Mouse (Mus musculus) heart, postnatal 25 days (tissue): Measurements from ENCODE around the gene Anapc11. TPM values are rescaled to one million over a fixed set of nuclear protein-coding genes. Genes with fewer than 3 reads are reported as not detected.

Experiments used
- DNase-seq: peaks from one replicate; pipeline ENCODE4 v3.0.0; 2022; ENCODE audit warnings: low spot score
- intact Hi-C: fragments of 180-260 bp; cut with DNase I; formaldehyde crosslinking; loops from one replicate; pipeline ENCODE4 v1.15.1; 2025
- total RNA-seq, 2 experiments: library from RNA; stranded (reverse); gene quantifications; 2 replicates each; pipeline ENCODE4 v1.2.3; 2021

Gene Anapc11
- total RNA-seq, 2 experiments from 2014 or later = 82.6 to 90.3 TPM

DNA sequence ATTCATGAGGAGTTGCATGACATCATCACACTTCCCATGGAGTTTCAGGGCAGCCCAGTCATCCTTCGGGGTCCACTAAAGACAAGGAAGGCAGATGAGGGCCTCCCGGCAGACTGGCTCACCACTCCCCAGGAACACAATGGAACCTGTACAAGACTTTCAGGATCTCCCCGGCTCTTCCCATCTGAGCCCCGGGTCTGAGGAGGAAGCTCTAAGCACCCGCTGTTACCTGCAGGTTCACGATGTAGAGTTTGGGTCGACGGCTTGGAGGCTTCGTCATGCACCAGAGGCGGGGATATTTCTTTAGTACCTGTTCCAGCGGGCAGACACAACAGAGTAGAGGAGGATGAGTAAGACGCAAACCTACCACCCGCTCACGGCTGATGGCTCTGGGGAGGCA lies 22.0 kb downstream of the Anapc11 start:
- intact Hi-C loops = no loop called here
- no peak for DNase-seq

DNA sequence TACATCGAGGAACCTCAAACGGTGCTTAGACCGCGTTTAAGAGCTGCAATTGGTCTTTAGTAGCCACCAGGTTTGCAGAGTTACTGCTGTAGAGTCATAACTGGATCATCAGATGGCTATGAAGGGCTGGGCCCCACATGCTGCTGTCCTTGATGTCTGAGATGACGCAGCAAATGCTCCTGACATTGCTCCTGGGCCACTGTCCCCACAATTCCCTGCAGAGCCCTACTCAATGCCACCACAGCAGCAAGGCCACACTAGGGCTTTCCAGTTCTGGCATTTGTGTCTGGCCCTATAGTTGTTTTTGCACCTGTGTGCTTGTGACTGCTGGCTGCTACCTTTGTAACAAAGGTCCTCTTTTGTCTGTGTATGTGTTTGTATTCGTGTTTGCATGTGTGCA lies 24.6 kb downstream of the Anapc11 start:
- no peak for DNase-seq
- intact Hi-C loops = no loop called here

DNA sequence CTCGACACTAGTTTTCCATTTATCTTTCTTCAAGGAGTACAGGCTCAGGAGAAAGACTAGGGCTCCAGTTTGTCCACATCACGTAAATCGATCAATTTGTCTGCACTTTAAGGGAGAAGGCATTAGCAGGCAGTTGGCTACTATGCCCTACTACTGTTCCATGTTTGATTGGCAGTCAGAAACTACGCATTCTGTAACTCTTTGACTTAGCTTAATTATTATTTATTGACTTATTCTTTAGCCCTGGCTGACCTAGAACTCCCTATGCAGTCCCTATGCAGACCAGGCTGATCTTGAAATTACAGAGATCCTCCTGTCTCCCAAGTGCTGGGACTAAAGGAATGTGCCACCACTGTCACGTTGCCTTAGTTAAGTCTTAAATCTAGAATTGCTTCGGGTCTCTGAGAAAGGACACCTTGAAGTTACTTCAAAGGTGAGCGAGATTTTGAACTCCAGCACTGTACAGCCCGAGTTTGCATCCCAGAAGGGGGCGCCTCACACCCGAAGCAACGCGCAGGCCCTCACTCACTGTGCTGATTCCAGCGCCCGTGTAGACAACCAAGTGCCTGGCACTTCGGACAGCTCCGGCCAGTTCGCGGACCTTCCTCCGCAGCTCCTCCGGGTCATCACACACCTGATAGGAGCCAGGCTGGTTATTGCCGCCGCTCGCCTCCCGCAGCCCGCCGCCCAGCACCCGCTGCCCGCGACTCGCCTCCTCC lies 25.9 kb downstream of the Anapc11 start:
- DNase-seq = no peak
- intact Hi-C loops = loop anchor here (2.0 kb wide), 1 partner anchor 89 kb away; the partner anchor contains the start of genes Cenpx and Lrrc45

DNA sequence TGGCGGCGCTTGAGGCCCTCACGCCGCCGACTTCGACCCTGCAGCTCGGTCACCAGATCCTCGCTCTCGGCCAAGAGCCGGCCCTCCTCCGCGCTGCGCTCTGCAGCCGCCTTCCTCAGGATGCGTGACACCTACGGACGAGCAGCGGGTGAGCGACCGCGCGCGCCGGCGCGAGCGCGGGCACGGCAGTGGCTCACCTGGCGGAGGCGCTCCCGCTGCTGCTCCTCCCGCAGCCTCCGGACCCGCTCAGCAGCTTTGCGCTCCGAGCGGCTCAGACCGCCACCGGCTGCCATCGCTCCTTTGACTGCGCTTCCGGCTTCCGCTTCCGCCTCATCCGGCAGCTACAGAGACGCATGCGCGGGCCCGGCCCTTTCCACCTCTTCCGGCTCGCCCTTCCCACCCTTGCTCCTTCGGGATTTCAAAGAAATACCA lies 26.5 kb downstream of the Anapc11 start:
- intact Hi-C loops = loop anchor here (2.0 to 5.0 kb wide), 2 partner anchors 48 to 88 kb away; partner anchors contain the start of genes Aspscr1, Cenpx and Lrrc45
- DNase-seq = peak; percentile 74

DNA sequence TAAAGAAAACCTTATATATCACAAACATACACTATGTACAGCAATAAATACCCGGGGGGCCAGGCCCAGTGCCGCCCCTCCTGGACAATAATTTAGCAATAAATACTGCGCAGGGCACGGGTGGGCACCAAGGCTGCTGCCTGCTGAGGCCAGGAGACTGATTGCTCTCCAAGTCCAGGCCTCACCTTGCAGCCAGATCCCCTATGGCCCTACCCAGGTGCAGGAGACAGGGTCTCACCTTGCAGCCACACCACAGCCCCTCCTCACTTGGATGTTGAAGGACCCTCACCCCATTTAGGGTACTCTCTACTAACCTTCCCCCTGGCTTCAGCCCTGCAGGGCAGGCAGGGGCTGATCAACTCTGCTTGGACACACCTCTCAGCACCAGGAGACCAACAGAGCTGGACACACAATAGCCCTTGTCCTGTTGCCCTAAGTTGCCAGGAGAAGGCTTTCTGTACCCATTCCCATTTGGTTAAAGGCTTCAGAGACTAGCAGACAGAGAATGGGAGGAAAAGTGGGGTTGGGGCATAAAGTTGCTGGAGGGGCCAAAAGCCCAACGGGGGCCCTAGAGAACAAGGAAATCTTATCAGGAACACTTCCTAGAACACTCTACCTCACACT lies 27.0 kb downstream of the Anapc11 start, which contains the start of gene Sirt7:
Gene Sirt7 (minus strand): TSS at position 89 of the 624 bp plus-strand sequence.
- intact Hi-C loops = loop anchor here (2.0 to 5.0 kb wide), 2 partner anchors 47 to 88 kb away; partner anchors contain the start of genes Aspscr1, Cenpx and Lrrc45
- no peak for DNase-seq

DNA sequence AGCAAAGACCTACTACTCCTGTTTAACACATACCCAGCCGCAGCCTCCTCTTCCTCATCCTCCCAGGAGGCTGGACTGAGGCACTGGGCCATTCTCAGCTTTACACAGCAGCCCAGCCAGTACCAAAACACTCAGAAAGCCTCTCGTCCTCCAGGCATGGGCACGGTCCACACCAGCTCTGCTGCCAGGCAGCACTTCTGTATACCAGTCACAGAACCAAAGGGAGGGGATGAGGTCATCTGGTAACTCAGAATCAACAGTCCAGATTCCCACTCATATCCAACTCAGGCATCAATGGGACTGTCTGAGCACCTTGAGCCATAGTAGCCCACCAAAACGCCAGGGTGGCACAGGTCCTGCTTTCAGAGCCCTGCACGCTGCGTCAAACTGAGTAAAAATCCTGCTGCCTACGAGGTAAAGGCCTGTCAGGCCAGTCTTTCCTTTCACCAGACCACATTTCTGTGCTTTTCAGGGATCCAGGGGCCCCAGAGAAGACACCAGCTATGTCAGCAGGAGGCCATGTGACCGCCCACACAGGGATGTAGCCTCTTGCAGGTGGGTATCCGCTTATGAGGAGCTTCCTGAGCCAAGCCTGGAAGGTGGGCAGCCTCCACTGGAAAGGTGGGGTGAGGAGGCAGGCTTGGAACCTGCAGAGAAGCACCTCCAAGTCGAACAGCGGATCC lies 28.7 kb downstream of the Anapc11 start:
- intact Hi-C loops = loop anchor here (5.0 kb wide), 1 partner anchor 45 kb away; the partner anchor contains the start of gene Aspscr1
- no peak for DNase-seq

DNA sequence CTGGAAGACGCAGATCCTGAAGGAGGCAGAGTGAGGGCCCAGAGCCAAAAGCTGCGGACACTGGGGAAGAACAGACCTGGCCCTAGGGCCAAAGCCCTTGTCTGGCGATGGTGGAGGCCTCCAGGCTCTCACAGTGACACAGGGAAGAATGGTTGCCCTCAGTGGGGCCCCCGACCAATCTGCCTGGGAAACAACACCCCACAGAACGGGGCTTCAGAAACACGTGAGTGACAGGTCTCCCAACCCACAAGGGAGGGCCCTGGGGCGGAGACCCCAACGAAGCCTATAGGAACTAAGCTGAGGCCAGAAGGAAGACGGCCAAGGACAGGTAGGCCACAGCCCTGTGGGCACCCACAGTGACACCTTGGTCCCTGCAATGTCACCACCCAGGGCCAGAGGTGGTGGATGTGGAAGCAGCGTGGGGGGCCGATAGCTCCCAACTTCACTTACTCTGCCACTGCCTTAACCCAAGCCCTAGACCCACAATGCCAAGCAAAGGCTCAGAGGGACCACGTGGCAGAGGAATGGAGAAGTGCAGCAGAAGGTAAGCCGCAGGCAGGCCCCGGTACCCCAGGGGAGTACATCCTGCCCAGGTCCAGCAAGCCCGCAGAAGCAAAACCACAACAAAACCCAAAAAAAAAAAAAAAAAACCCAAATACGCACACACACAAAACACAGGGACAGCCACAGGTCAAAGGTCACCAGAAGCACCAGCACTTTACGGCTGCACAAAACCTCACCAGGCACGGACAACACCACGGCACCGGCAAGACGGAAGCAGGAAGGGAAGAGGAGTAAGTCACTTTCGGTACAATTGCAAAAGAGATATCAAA lies 29.5 kb downstream of the Anapc11 start:
- DNase-seq = no peak
- intact Hi-C loops = loop anchor here (5.0 kb wide), 1 partner anchor 45 kb away; the partner anchor contains the start of gene Aspscr1

DNA sequence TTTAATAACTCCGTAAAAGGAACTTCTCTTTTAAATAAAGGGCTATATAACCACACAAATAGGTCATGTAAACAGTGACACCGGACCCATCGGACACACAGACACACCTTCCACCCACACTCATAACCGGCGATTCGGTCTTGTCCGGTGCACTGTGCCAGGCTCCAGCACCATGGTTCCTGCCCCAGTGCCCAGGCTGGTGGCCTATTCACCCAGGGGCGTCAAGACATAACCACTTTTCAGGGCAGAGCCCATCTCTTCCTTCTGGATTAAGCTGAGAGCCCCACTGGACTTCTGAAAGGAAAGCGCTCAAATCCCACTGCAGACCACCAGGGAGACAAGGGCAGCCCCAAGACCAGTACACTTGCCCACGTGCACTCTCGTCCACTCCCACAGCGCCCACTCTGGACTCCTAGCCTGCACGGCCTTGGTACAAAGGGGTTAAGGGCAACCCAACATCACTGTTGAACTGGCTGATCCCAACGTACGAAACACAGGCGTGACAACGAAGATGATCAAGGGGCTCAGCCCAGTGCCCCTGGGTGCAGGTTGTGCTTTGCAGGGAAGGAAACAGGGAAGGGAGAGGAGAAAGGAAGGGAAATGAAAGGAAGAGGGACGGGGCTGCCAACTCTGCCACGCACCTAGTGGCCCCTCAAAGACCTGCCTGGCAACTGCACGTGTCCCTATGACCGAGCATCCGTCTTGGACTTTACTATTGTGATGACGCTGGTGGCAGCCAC lies 30.6 kb downstream of the Anapc11 start:
- no peak for DNase-seq
- intact Hi-C loops = loop anchor here (5.0 kb wide), 1 partner anchor 44 kb away; the partner anchor contains the start of gene Aspscr1

DNA sequence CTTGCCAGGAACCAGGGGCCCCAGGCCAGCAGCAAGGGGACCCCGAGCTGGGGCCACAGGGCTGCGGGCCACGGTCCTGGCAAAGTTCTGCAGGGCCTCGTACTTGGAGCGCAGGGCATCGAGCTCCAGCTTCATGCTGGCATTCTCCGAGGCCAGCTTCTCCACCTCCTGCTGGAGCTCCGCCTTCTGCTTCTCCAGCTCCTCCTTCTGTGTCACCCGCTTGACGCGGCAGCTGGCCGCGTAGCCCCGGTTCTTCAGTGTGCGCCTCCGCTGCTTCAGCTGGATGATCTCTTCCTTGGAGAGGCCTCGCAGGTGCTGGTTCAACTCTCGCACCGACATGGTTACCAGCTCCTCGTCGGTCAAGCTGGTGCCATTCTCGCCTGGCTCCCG lies 31.1 kb downstream of the Anapc11 start:
- no peak for DNase-seq
- intact Hi-C loops = loop anchor here (5.0 kb wide), 1 partner anchor 43 kb away; the partner anchor contains the start of gene Aspscr1

DNA sequence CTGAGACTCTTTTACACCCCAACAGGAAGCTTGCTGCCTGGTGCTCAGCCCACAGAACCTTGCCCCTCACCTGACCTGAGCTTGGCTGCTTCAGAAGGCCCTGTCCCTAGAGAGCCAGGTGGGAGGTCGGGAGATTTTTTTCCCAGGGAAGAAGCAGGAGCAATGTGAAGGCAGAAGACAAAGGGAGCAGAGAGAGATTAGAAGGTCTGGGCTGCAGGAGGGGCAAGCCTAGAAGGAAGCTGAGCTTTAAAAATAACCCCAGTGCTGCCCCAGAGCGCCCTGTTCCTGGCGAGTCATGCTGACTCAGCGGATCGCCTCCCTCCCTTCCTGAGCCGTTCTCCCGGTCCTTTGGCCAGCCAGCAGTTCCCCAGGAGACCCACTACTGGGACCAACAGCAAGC lies 31.7 kb downstream of the Anapc11 start:
- intact Hi-C loops = loop anchor here (5.0 kb wide), 1 partner anchor 42 kb away; the partner anchor contains the start of gene Aspscr1
- no peak for DNase-seq

DNA sequence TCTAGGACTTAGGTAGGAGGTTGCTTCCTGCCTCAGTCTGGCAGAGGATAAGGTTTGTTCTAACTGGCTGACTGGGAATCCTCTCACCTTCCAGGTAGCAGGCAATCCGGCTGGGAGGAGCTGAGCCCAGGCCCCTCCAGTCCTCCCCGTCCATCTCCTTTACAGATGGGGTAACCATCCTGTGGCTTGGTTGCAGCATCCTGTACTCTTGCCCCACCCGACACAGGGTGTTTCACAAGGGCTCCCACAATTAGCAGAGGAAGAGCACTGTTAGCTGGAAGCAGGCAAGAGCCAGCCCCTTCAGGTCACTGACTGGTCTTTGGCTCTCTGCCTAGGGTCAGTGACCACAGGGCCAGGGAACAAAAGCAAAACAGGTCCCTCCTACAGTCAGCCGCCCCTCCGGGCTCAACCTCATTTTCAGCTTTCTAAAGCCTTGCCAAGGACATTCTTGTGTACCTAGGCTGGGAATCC lies 32.2 kb downstream of the Anapc11 start:
- DNase-seq = no peak
- intact Hi-C loops = no loop called here

DNA sequence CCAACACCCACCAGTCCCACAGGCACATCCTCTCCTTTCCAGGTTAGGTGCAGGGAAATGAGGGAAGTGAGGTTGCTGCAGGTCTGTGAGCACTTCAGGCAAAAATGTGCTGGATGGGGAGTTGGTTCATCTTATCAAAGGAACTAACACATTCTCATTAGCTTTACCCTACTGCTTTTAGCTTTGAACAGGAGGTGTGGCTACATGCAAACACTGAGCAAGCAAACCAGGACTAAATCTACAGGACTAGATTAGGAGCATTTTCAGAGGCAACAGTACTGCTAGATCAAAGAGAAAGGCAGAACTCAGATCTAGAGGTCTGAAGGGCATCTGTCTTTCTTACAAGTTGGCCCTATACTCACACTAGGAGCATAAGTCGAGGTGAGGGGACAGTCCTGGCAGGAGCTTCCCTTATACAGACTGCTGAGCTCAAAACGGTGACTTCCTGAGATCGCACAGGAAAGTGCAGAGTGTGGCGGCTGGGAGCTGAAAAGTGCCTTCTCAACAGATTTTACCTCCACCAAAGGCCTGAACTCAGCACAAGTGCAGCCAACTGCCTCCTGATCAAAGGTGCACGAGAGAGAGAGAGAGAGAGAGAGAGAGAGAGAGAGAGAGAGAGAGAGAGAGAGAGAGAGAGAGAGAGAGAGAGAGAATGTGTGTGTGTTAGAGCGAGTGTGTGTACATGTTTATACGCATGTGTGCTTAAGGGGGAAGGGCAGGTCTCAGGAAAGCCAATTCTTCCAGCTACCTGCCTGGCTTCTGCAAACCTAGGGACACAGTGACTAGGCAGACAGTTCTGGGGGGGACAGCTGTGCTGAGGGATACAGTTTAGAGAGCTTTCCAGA lies 32.9 kb downstream of the Anapc11 start:
- DNase-seq = no peak
- intact Hi-C loops = no loop called here

DNA sequence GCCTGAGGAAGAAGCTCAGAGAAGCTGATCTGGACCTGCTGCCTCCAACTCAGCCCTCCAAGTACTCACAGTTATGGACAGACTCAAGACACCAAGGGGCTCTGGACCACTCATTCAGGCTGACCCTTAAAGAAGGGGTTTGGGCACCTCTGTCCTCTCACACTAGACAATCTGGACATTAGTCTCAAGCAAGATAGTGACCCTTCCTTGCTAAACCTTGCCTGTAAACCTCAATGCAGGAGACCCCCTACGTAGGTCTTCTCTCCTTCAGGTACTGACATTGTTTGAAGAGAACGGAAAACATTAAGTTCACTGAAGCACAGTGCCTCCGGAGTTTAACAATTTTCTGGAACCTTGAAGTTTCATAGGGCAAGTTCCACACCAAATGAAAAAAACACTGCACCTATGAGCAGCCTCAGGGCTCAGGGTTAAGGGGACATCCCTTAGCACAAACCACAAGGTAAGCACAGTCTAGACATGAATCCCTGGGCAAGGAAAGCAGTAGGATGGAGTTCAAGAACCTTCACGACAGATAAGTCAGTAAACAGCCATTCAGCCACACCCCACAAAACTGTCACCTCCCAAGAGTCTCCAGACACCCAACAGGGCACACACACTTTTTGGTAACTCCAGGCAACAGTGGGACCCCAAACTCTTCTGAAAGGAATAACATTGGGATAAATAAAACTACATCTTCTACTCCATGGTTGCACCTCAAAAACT lies 33.7 kb downstream of the Anapc11 start:
- intact Hi-C loops = no loop called here

DNA sequence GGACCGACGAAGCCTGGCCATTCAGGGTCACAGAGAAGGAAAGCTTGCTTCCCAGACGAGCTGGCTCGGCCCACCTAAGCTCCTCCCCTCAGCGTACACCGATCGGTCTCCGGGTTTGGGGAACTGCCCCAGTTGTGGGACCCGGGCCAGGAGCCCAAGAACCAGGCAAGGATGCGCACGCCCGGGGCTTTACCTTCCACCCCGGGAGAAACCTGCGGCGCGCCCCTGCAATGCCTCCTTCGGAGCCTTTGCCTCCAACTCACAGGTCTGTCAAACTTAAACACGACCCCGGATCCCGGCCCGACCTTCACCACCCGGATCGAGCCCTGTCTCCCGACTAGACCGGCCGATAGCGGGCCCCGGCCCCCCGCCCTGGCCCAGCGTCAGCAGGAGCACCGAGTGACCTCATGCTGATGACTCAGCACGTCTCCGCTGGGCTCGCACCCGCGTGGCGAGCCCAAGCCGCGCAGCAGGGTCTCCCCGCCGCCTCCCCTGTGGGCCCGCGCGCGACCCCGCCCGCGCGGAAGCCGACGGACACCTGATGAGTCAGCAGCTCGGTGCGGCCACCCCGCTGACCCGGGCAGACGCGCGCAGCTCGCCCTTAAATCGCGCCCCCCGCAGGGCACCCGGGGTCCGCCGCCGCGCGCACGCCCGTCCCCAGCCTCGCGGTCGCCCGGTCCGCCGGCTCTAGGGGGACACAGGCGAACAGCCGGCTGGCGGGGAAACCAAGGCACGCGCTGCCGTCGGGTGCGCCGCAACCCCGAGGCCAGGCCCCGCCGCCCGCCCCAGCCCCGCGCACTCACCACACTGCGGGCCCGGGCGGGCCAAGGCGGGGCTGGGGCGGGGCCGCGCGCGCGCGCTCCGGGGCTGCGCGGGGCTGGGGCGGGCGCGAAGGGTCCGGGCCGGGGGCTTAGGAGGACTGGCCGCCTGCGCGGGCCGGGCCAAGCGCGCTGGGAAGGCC lies 34.6 kb downstream of the Anapc11 start:
- intact Hi-C loops = no loop called here
- DNase-seq = peak; percentile 66

More for the DNA sequence above, 33.7 kb downstream of the Anapc11 start:
- no peak for DNase-seq

DNA sequence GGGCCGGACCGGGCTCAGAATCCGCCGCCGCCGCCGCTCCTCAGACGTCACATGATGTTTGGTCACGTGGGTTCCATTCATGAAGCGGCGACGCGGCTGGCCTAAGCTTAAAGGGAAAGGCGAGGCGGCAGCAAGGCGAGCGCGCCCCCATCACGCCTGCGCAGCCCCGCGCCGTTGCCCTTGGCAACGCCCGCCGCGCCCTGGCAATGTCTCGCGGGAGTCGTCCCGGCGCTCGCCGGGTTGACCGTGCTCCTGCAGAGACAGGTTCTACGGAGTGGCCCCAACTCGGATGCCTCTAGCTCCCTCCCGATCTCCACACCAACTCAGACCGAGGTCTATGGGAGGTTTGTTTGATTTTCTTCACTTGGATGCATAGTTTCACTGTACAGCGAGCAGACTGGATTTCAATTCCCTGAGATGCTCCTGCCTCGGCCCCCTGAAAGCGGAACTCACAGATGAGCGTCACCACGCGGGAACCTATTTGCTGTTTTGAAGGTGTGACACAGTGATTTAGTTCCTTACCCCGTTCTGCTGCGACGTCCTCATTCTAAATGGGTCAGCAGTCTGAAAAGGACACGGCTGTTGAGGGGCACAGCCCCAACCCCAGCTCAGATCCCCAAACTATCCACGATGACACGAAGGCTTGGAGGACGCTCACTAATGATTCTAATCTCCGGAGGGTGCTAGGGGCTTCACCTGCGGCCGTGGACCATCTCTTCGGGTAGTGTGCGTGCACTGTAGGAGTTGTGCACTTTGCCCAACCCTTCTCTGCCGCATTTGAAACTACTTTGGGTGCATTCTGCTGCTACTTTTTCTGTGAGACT lies 35.5 kb downstream of the Anapc11 start, which contains the start of gene Mafg:
Gene Mafg (minus strand): TSS at position 81 of the 824 bp plus-strand sequence.
- intact Hi-C loops = no loop called here
- peak; percentile 87 for DNase-seq
